Mouse (Mus musculus) heart, embryonic 14.5 days (tissue): ENCODE data around the gene Pla2g10. TPM values are rescaled to one million over a fixed set of nuclear protein-coding genes. Genes with fewer than 3 reads are reported as not detected.

ENCODE experiments used
- ATAC-seq: fragments of 200-750 bp; cut with Nextera tagmentation; 2 replicates; pipeline ENCODE4 v1.8.0; 2017; ENCODE audit warnings: low read depth, moderate TSS enrichment; ENCODE audit not compliant: insufficient number of reproducible peaks, insufficient read depth, low FRiP score
- H3K27ac ChIP-seq, 2 experiments: fragments of 200-500 bp in 1 of 2; fragments of 300-500 bp in 1 of 2; sonication (generic) in 1 of 2; replicated peaks in 1 of 2; 2 replicates each; pipeline ENCODE4 v1.5.1; 2012 to 2014; ENCODE audit warnings: low read depth in 2 of 2, low read length in 2 of 2, control low read depth in 1 of 2, mild to moderate bottlenecking in 1 of 2, mixed read lengths in 1 of 2; ENCODE audit not compliant: control insufficient read depth in 1 of 2, insufficient read depth in 1 of 2
- H3K27me3 ChIP-seq: fragments of 300-500 bp; sonication (generic); 2 replicates; pipeline ENCODE4 v1.6.1; 2014; ENCODE audit warnings: mild to moderate bottlenecking, low read length, control low read depth; ENCODE audit not compliant: control insufficient read depth, insufficient read depth
- H3K36me3 ChIP-seq: fragments of 300-500 bp; sonication (generic); 2 replicates; pipeline ENCODE4 v1.6.1; 2014; ENCODE audit warnings: mild to moderate bottlenecking, control low read depth, low read length, mixed read lengths; ENCODE audit not compliant: control insufficient read depth, insufficient read depth
- H3K4me1 ChIP-seq, 2 experiments: fragments of 200-500 bp in 1 of 2; fragments of 300-500 bp in 1 of 2; sonication (generic) in 1 of 2; 2 replicates each; pipeline ENCODE4 v1.6.1; 2012 to 2014; ENCODE audit warnings: low read length in 2 of 2, control low read depth in 1 of 2, mixed read lengths in 1 of 2; ENCODE audit not compliant: control insufficient read depth in 2 of 2, insufficient read depth in 2 of 2
- H3K4me2 ChIP-seq: fragments of 300-500 bp; sonication (generic); 2 replicates; pipeline ENCODE4 v1.6.1; 2014; ENCODE audit warnings: mild to moderate bottlenecking, low read length
- H3K4me3 ChIP-seq, 2 experiments: fragments of 200-500 bp in 1 of 2; fragments of 300-500 bp in 1 of 2; sonication (generic) in 1 of 2; 2 replicates each; pipeline ENCODE4 v1.5.1; 2012 to 2014; ENCODE audit warnings: low read length in 2 of 2, mild to moderate bottlenecking in 2 of 2, control low read depth in 1 of 2, low read depth in 1 of 2, moderate library complexity in 1 of 2; ENCODE audit not compliant: control insufficient read depth in 1 of 2, insufficient read depth in 1 of 2
- H3K9ac ChIP-seq: fragments of 300-500 bp; sonication (generic); 2 replicates; pipeline ENCODE4 v1.6.1; 2014; ENCODE audit warnings: mild to moderate bottlenecking, low read length
- H3K9me3 ChIP-seq: fragments of 300-500 bp; sonication (generic); 2 replicates; pipeline ENCODE4 v1.6.1; 2016; ENCODE audit warnings: low read length, control low read depth; ENCODE audit not compliant: control insufficient read depth
- WGBS: fragments of 180-500 bp; shearing (Covaris S2); extraction: QIAGEN DNeasy Blood & Tissue Kit; methylation state at CpG from one replicate; pipeline ENCODE4 v1.1.7; 2014; 5-methylcytosine and 5-hydroxymethylcytosine counted together
- polyA plus RNA-seq: library from polyadenylated mRNA; unstranded; fragments of >200 nt; fragmentation: Nextera tagmentation; extraction: Ambion mirVana; gene quantifications from 2 replicates; pipeline ENCODE4 v1.2.1, GENCODE M21; 2014

The Pla2g10 gene
- polyA plus RNA-seq, 1 experiment from 2014 or later, result not detected

GRCm38 (mm10) chr16:13729428-13729827 is 1.4 kb downstream of the Pla2g10 start:
- ATAC-seq, result no peak
- H3K27ac ChIP-seq, result no peak overlapping the region
- H3K9me3 ChIP-seq, result no peaks in the 10 kb centered on the region
- H3K4me2 ChIP-seq, result no peak overlapping the region
- H3K36me3 ChIP-seq, result no peaks in the 10 kb centered on the region
- WGBS, result 78% methylated on average over 4 of the region's 4 CpGs
- H3K4me3 ChIP-seq, result no peak overlapping the region
- H3K27me3 ChIP-seq, result no peaks in the 10 kb centered on the region
- H3K4me1 ChIP-seq, result peaks cover 2 to 7% of the 10 kb centered on the region in 2 experiments
- H3K9ac ChIP-seq, result no peak overlapping the region

DNA sequence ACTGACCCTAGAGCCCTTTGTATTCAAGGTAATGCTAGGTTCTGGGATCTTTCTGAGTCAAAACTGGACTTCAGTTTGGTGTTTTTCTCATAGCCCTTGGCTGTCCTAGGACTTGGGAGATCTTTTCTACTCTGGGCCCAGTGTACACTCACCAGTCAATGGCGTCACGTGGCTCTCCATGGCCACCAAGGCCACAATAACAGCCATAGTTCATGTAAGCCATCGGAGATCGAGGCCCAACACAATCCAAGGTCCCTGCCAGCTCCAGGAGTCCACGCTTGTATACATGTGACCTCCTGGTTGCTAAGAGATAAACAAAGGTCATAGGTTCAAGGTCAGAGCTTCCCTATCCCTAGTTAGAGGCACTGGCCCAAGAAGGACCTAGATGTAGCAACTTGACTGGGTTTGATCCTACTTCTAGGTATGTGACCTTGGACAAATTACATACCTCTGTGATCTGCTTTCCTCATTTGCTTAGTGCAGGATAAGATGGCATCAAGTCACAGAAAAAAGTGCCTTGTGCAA is 2.9 kb downstream of the Pla2g10 start:
- Histone ChIP-seq H3K27ac (no peak overlapping the region), H3K36me3 (no peaks in the 10 kb centered on the region), H3K9ac (no peak overlapping the region), H3K4me1 (peaks cover 2 to 7% of the 10 kb centered on the region in 2 experiments), H3K27me3 (no peaks in the 10 kb centered on the region), H3K9me3 (no peaks in the 10 kb centered on the region), H3K4me3 (no peak overlapping the region), H3K4me2 (no peak overlapping the region)
- WGBS, result 80% methylated on average over 5 of the region's 5 CpGs
- no peak for ATAC-seq

DNA sequence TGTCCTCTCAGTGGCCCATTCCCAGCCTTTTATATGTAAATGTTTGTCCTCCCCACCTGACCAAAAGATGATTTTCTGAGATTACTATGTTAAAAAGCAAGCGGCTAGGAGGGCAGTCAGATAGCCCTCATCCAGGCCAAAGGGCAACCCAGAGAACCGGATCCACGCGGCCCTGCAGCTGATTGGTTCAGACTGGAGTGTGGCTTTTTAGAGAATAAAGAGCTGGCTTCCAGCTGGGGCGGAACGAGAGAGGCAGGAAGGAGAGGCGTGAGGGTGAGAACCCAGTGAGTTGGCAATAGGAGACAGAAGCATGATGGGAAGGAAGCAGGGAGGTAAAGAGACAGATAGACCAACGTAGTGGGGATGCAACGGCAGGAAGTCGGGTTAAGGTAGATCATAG is 7.8 kb downstream of the Pla2g10 start:
- no peak overlapping the region for H3K4me2 ChIP-seq
- no peaks in the 10 kb centered on the region for H3K9me3 ChIP-seq
- no peaks in the 10 kb centered on the region for H3K4me1 ChIP-seq
- H3K4me3 ChIP-seq, result no peak overlapping the region
- H3K27me3 ChIP-seq, result no peaks in the 10 kb centered on the region
- no peak overlapping the region for H3K9ac ChIP-seq
- no peak for ATAC-seq
- H3K27ac ChIP-seq, result no peak overlapping the region
- H3K36me3 ChIP-seq, result no peaks in the 10 kb centered on the region
- 39% methylated on average over 10 of the region's 10 CpGs for WGBS

- no peak overlapping the region for H3K4me3 ChIP-seq
- WGBS, result 78% methylated on average over 2 of the region's 2 CpGs
- no peaks in the 10 kb centered on the region for H3K9me3 ChIP-seq
- no peaks in the 10 kb centered on the region for H3K4me1 ChIP-seq
- ATAC-seq, result no peak
- H3K36me3 ChIP-seq, result no peaks in the 10 kb centered on the region
- no peak overlapping the region for H3K4me2 ChIP-seq
- no peaks in the 10 kb centered on the region for H3K27me3 ChIP-seq
- H3K27ac ChIP-seq, result no peak overlapping the region
- no peak overlapping the region for H3K9ac ChIP-seq
Observed at GRCm38 (mm10) chr16:13716821-13717553, 13.8 kb downstream of the Pla2g10 start.

- H3K4me1 ChIP-seq, result no peaks in the 10 kb centered on the region
- no peak for ATAC-seq
- no peak overlapping the region for H3K27ac ChIP-seq
- no peak overlapping the region for H3K4me3 ChIP-seq
- no peaks in the 10 kb centered on the region for H3K9me3 ChIP-seq
- WGBS, result 80% methylated on average over 3 of the region's 3 CpGs
- no peak overlapping the region for H3K9ac ChIP-seq
- no peaks in the 10 kb centered on the region for H3K36me3 ChIP-seq
- H3K27me3 ChIP-seq, result no peaks in the 10 kb centered on the region
- no peak overlapping the region for H3K4me2 ChIP-seq
Observed at GRCm38 (mm10) chr16:13714910-13715309, 15.9 kb downstream of the Pla2g10 start.

DNA sequence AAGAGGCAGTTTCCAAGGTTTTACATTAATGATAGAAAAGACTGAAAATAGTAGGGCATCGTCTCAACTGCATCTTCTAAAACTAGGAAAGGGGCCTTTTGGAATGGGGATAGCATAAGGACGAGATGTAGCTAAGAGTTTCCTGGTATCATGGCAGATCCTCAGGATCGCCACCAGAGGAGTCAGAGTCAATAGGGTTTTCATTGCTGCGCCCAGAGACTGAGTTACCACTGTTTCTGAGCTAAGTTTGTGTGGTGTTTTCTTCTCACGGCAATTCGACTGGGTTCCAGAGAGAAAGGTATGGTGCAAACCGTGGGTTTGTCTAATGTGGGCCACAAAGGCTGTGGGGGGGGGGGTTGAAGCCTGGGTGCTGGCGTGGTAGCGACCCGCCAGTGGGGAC is 26.1 kb downstream of the Pla2g10 start:
- no peak for ATAC-seq
- H3K4me2 ChIP-seq, result no peak overlapping the region
- no peak overlapping the region for H3K9ac ChIP-seq
- 86% methylated on average over 8 of the region's 10 CpGs for WGBS
- no peaks in the 10 kb centered on the region for H3K9me3 ChIP-seq
- H3K4me1 ChIP-seq, result no peaks in the 10 kb centered on the region
- H3K27ac ChIP-seq, result no peak overlapping the region
- H3K4me3 ChIP-seq, result no peak overlapping the region
- H3K36me3 ChIP-seq, result peaks cover 53% of the 10 kb centered on the region
- H3K27me3 ChIP-seq, result no peaks in the 10 kb centered on the region

DNA sequence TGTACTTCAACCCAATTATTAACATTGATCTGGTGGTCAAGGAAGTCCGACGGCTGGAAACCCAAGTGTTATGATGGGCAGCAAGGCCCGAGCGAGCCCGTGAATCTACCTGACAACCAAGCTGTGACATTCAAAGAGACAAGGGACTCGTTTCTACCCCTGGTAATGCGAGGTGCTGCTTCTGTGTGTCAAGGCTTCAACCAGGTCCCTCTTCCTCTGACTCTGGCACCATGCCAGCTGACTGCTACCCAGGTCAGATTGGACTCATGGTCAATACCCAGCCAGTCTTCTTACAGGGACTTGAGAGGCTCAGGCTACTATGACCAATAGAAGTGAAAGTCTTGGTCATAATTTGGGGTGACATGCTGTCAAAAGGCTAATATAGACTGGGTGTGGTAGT is 28.6 kb downstream of the Pla2g10 start:
- no peak overlapping the region for H3K27ac ChIP-seq
- H3K4me2 ChIP-seq, result no peak overlapping the region

DNA sequence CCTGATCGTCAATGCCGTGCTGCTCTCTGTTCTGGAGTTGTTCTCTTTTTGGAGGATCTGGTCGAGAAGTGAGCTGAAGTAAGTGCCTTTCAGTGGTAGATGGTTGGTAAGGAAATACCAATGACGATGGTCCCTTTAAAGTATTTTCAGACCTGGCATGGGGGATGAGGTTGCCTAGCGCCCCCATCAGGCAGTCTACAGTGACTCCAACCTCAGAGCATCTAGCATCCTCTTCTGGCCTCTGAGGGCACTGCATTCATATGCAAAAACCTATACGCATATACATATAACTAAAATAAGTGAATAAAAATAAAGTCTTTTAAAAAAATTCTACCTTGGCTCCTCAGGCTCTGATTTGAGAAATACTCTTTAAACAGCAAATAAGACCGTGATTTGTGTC is 31.8 kb downstream of the Pla2g10 start:
- H3K36me3 ChIP-seq, result peaks cover 89% of the 10 kb centered on the region

More for the DNA sequence above, 28.6 kb downstream of the Pla2g10 start:
- Histone ChIP-seq H3K9me3 (no peaks in the 10 kb centered on the region), H3K4me3 (no peak overlapping the region), H3K4me1 (no peaks in the 10 kb centered on the region), H3K9ac (no peak overlapping the region), H3K27me3 (no peaks in the 10 kb centered on the region), H3K36me3 (peaks cover 78% of the 10 kb centered on the region)
- WGBS, result 91% methylated on average over 7 of the region's 7 CpGs
- ATAC-seq, result no peak

More for the DNA sequence above, 31.8 kb downstream of the Pla2g10 start:
- 89% methylated on average over 7 of the region's 7 CpGs for WGBS
- no peak overlapping the region for H3K4me2 ChIP-seq
- no peaks in the 10 kb centered on the region for H3K27me3 ChIP-seq
- H3K9ac ChIP-seq, result no peak overlapping the region
- ATAC-seq, result no peak
- no peaks in the 10 kb centered on the region for H3K9me3 ChIP-seq
- H3K27ac ChIP-seq, result no peak overlapping the region
- no peak overlapping the region for H3K4me3 ChIP-seq
- no peaks in the 10 kb centered on the region for H3K4me1 ChIP-seq
